Mouse (Mus musculus): ENCODE results near the gene Cisd1. TPM values are rescaled to one million over a fixed set of nuclear protein-coding genes. Genes with fewer than 3 reads are reported as not detected.

Cisd1 gene
- polyA plus RNA-seq, 1 experiment from 2014 or later: 223 TPM

DNA sequence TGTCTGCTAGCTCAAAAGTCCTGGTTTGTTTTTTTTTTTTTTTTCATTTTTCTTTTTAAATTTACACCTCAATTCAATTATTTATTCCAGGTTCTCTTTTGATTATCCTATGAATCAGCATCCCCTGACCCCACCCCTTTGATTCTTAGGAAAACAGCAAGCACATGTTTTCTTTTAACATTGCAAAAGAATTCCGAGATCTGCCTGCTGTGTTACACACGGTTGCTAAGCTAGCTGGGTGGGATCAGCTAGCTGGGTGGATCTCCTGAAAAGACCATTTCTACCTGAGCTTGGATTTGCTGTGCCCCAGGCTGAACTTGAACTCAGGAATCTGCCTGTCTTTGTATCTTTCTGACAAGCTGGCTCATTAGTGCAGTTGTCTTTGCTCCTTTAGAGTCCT lies 1.4 kb upstream of the Cisd1 start:
- 0 out of 2 replicates have a peak, but pooled peaks cover 2% of the 10 kb centered on the region for H3K36me3 ChIP-seq (ENCODE audit: control insufficient read depth, insufficient read depth)
- no peak overlapping the region for H3K27ac ChIP-seq (ENCODE audit: low read length)
- H3K4me2 ChIP-seq (ENCODE audit: low read depth, low read length): no peak overlapping the region
- no peaks in the 10 kb centered on the region for H3K9me3 ChIP-seq (replicated peaks; ENCODE audit: control insufficient read depth, low read length)
- peaks cover 27% of the 10 kb centered on the region for H3K4me1 ChIP-seq (ENCODE audit: control insufficient read depth, insufficient read depth, low read length)
- ATAC-seq (replicated peaks; ENCODE audit: extremely low read depth, insufficient read depth, low FRiP score): no peak
- no peaks in the 10 kb centered on the region for H3K27me3 ChIP-seq (ENCODE audit: control insufficient read depth, insufficient read depth, low read length)
- H3K4me3 ChIP-seq (ENCODE audit: low read length): no peak overlapping the region
- WGBS: 47% methylated on average over 2 of the region's 2 CpGs
- H3K9ac ChIP-seq (ENCODE audit: low read length): no peak overlapping the region

DNA sequence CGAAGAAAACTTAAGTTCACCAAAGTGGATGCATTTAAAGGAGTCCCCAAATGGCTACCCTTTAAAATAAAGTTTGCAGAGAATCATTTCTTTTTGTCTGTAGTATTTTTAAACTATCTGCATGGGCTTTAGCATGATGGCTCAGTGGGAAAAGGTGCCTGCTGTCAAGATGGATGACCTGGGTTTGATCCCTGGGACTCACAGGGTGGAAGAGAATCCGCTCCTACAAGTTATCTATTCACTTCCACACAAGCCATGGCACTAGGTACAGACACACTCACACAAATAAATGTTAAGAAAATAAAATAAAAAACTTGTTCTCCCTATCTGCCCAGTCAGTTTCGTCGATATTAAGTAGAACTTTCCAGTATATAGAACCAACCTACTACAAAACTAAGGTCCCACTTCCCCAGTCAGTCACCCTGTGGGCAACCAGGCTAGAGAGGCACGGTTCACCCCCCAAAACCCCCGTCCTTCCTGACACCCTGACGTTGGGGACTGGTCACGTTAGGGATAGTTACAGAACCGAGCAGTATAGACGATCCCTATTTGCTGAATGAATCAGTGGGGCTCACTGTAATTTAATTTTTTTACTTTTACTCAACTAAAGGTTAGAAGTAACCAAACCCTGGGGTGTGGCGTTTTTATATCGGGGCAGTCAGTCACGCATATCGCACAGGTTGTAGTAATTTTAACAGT lies 1.0 kb downstream of the Cisd1 start:
- no peaks in the 10 kb centered on the region for H3K27me3 ChIP-seq (ENCODE audit: control insufficient read depth, insufficient read depth, low read length)
- H3K4me3 ChIP-seq (ENCODE audit: low read length): peak overlapping the region; percentile 81
- no peak overlapping the region for H3K27ac ChIP-seq (ENCODE audit: low read length)
- 27% methylated on average over 14 of the region's 14 CpGs for WGBS
- peak overlapping the region; percentile 87 for H3K9ac ChIP-seq (ENCODE audit: low read length)
- H3K4me1 ChIP-seq (ENCODE audit: control insufficient read depth, insufficient read depth, low read length): peaks cover 31% of the 10 kb centered on the region
- no peaks in the 10 kb centered on the region for H3K9me3 ChIP-seq (replicated peaks; ENCODE audit: control insufficient read depth, low read length)
- peak overlapping the region; percentile 89 for H3K4me2 ChIP-seq (ENCODE audit: low read depth, low read length)
- ATAC-seq (replicated peaks; ENCODE audit: extremely low read depth, insufficient read depth, low FRiP score): no peak
- no peaks in the 10 kb centered on the region for H3K36me3 ChIP-seq (ENCODE audit: control insufficient read depth, insufficient read depth)

DNA sequence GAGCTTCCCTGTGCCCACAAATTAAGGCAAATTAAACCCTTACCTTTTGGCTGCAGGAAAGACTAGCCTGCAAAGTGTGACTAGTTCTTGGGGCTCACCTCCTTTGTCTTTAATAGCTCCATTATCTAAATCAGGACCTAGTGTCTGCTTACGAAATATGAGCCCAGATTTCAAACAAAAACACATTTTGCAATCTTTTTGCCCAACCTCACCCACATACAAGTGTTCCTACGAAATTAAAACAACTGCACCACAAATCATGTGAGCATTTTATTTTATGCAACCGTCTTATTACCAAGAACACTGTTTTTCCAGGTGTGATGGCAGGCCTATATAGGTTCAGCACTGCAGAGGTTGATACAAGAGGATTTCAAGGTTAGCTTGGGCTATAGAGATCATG lies 1.6 kb downstream of the Cisd1 start:
- H3K4me2 ChIP-seq (ENCODE audit: low read depth, low read length): no peak overlapping the region
- WGBS: 86% methylated on average over 3 of the region's 3 CpGs
- no peaks in the 10 kb centered on the region for H3K9me3 ChIP-seq (replicated peaks; ENCODE audit: control insufficient read depth, low read length)
- no peak overlapping the region for H3K27ac ChIP-seq (ENCODE audit: low read length)
- H3K4me1 ChIP-seq (ENCODE audit: control insufficient read depth, insufficient read depth, low read length): peaks cover 35% of the 10 kb centered on the region
- no peak overlapping the region for H3K4me3 ChIP-seq (ENCODE audit: low read length)
- H3K27me3 ChIP-seq (ENCODE audit: control insufficient read depth, insufficient read depth, low read length): no peaks in the 10 kb centered on the region
- H3K9ac ChIP-seq (ENCODE audit: low read length): no peak overlapping the region
- H3K36me3 ChIP-seq (ENCODE audit: control insufficient read depth, insufficient read depth): no peaks in the 10 kb centered on the region
- no peak for ATAC-seq (replicated peaks; ENCODE audit: extremely low read depth, insufficient read depth, low FRiP score)

DNA sequence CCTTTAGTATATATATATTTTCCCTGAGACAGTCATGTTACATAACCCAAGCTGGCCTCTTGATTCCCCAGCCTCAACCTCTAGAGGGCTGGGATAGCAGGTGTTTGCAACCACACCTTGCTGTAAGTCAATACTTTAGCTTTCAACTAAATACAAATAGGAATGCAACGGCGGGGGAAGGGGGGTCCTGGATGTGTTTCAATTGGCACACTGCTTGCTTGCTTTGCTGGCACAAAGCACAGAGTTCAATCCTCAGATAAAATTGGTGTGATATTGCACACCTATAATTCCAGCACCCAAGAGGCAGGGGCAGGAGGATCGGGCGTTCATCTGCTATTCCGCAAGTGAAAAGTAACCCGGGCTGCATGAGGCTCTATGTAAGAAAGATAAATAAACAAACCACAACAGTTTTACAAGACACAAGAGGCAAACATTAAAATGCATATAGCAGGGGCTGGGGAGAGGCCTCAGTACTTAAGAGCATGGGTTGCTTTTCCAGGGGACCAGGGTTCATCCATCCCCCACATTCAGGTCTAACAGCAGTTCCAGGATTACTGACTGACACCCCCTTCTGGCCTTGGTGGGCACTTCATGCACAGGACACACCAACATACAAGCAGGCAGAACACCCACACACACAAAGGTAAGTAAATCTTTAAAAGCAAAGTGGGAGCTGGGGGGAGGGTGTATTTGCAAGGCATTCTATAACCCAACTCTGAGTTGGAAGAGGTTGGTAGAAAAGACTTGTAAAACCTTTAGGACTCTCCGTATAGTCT lies 2.5 kb downstream of the Cisd1 start:
- Histone ChIP-seq H3K9ac (ENCODE audit: low read length) (no peak overlapping the region), H3K4me1 (ENCODE audit: control insufficient read depth, insufficient read depth, low read length) (peaks cover 37% of the 10 kb centered on the region), H3K9me3 (replicated peaks; ENCODE audit: control insufficient read depth, low read length) (no peaks in the 10 kb centered on the region), H3K27me3 (ENCODE audit: control insufficient read depth, insufficient read depth, low read length) (no peaks in the 10 kb centered on the region), H3K4me3 (ENCODE audit: low read length) (no peak overlapping the region), H3K4me2 (ENCODE audit: low read depth, low read length) (no peak overlapping the region), H3K36me3 (ENCODE audit: control insufficient read depth, insufficient read depth) (no peaks in the 10 kb centered on the region), H3K27ac (ENCODE audit: low read length) (no peak overlapping the region)
- WGBS: 89% methylated on average over 7 of the region's 7 CpGs
- ATAC-seq (replicated peaks; ENCODE audit: extremely low read depth, insufficient read depth, low FRiP score): no peak

DNA sequence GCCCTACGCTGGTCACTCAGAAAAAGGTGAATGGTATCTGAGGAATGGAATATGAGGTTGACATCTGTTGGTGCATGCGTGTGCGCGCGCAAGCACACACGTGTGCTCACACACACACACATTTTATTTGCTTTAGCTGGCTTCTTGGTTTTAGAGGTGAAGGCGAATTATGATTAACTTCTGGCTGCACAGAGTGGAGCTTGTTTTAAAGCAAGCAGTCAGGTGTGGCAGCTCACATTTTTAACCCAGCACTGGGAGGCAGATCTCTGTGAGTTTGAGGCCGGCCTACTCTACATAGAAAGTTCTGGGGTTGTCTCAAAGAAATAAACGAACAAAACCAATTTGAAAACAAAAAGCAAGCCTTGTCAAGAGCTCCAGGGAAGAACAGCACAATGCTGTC lies 3.5 kb downstream of the Cisd1 start:
- Histone ChIP-seq H3K4me2 (ENCODE audit: low read depth, low read length) (no peak overlapping the region), H3K36me3 (ENCODE audit: control insufficient read depth, insufficient read depth) (0 out of 2 replicates have a peak, but pooled peaks cover 1% of the 10 kb centered on the region), H3K27me3 (ENCODE audit: control insufficient read depth, insufficient read depth, low read length) (no peaks in the 10 kb centered on the region), H3K9me3 (replicated peaks; ENCODE audit: control insufficient read depth, low read length) (no peaks in the 10 kb centered on the region), H3K4me1 (ENCODE audit: control insufficient read depth, insufficient read depth, low read length) (peaks cover 33% of the 10 kb centered on the region), H3K27ac (ENCODE audit: low read length) (no peak overlapping the region), H3K9ac (ENCODE audit: low read length) (no peak overlapping the region), H3K4me3 (ENCODE audit: low read length) (no peak overlapping the region)
- 95% methylated on average over 9 of the region's 9 CpGs for WGBS
- no peak for ATAC-seq (replicated peaks; ENCODE audit: extremely low read depth, insufficient read depth, low FRiP score)

DNA sequence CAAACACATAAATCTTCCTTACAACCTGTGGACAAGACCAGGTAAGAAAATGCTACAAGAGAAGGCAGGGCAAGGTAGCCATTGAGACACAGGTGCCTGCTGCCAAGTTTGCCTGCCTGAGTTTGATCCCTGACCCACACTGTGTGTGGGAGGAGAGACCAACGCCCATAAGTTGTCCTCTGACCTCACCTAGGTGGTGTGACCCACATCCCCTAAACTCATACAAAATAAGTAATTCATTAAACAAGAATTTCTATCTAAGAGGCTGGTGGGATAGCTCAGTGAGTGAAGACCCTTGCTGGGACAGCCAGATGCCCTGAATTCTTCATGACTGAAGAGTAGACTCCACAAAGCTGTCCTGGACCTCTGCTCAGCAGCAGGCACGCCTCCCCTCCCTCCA lies 4.6 kb downstream of the Cisd1 start:
- H3K27me3 ChIP-seq (ENCODE audit: control insufficient read depth, insufficient read depth, low read length): no peaks in the 10 kb centered on the region
- H3K27ac ChIP-seq (ENCODE audit: low read length): no peak overlapping the region
- no peak for ATAC-seq (replicated peaks; ENCODE audit: extremely low read depth, insufficient read depth, low FRiP score)
- H3K4me2 ChIP-seq (ENCODE audit: low read depth, low read length): no peak overlapping the region
- H3K9ac ChIP-seq (ENCODE audit: low read length): no peak overlapping the region
- H3K4me3 ChIP-seq (ENCODE audit: low read length): no peak overlapping the region
- WGBS: 72% methylated on average over 2 of the region's 2 CpGs
- H3K4me1 ChIP-seq (ENCODE audit: control insufficient read depth, insufficient read depth, low read length): peaks cover 33% of the 10 kb centered on the region
- H3K9me3 ChIP-seq (replicated peaks; ENCODE audit: control insufficient read depth, low read length): no peaks in the 10 kb centered on the region
- H3K36me3 ChIP-seq (ENCODE audit: control insufficient read depth, insufficient read depth): peaks cover 8% of the 10 kb centered on the region

DNA sequence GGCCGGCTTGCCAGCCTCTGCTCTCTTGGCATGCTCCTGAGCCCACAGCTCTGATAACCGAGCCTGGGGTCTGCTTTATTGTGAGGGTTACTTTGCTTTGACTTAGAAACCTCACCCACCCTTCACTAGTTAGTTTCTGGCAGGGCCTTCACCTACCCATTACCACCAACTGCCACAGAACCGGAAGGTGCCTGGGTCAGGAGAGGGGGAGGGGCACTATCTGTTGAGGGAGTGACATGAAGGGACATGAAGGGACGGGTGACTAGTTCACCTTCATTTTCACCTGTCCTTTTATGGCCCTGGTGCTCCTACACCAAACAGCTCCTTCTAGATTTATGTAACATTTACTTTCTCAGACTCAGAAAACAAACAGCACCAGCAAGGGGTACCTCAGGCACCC lies 5.3 kb downstream of the Cisd1 start:
- no peak for ATAC-seq (replicated peaks; ENCODE audit: extremely low read depth, insufficient read depth, low FRiP score)
- H3K36me3 ChIP-seq (ENCODE audit: control insufficient read depth, insufficient read depth): peaks cover 14% of the 10 kb centered on the region
- peaks cover 30% of the 10 kb centered on the region for H3K4me1 ChIP-seq (ENCODE audit: control insufficient read depth, insufficient read depth, low read length)
- no peaks in the 10 kb centered on the region for H3K27me3 ChIP-seq (ENCODE audit: control insufficient read depth, insufficient read depth, low read length)
- H3K9ac ChIP-seq (ENCODE audit: low read length): no peak overlapping the region
- WGBS: 50% methylated on average over 4 of the region's 4 CpGs
- H3K27ac ChIP-seq (ENCODE audit: low read length): no peak overlapping the region
- no peaks in the 10 kb centered on the region for H3K9me3 ChIP-seq (replicated peaks; ENCODE audit: control insufficient read depth, low read length)
- H3K4me3 ChIP-seq (ENCODE audit: low read length): no peak overlapping the region
- H3K4me2 ChIP-seq (ENCODE audit: low read depth, low read length): no peak overlapping the region

DNA sequence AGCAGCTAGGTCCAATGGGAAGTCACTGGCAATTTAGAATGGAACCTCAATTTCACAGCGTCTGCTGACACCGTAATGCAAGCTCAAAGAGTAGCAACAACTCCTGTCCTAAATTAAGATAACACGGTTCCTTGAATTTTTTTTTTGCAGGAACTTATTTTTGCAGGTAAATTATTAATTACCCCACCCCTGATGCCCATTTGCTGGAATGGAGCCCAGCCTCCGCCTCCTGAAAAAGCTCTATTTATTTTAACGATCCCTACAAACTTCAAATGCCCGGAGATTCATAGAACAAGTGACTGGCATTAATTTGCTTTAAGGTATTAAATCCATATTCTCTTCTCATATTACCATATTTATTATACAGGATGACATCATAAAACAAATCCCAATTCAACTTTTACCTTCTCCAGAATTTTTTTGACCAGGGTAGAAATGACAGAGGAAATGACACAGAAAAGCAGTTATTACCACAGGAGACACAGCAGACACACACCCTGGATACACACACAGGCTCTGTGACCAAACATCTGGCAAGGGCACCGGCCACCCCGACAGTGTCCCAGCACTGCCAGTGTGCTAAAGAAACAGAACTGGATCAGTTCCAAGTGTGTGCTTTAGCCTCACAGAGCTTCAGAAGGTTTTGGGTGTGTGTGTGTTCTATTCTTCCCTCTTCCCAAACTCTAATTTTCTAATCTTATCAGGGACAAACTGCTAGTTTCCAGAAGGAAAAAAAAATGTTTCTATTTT lies 6.4 kb downstream of the Cisd1 start:
- H3K9me3 ChIP-seq (replicated peaks; ENCODE audit: control insufficient read depth, low read length): no peaks in the 10 kb centered on the region
- H3K27ac ChIP-seq (ENCODE audit: low read length): no peak overlapping the region
- H3K9ac ChIP-seq (ENCODE audit: low read length): no peak overlapping the region
- H3K4me1 ChIP-seq (ENCODE audit: control insufficient read depth, insufficient read depth, low read length): peaks cover 24% of the 10 kb centered on the region
- no peak for ATAC-seq (replicated peaks; ENCODE audit: extremely low read depth, insufficient read depth, low FRiP score)
- no peak overlapping the region for H3K4me3 ChIP-seq (ENCODE audit: low read length)
- peaks cover 20% of the 10 kb centered on the region for H3K36me3 ChIP-seq (ENCODE audit: control insufficient read depth, insufficient read depth)
- no peak overlapping the region for H3K4me2 ChIP-seq (ENCODE audit: low read depth, low read length)
- 60% methylated on average over 8 of the region's 8 CpGs for WGBS
- H3K27me3 ChIP-seq (ENCODE audit: control insufficient read depth, insufficient read depth, low read length): no peaks in the 10 kb centered on the region

DNA sequence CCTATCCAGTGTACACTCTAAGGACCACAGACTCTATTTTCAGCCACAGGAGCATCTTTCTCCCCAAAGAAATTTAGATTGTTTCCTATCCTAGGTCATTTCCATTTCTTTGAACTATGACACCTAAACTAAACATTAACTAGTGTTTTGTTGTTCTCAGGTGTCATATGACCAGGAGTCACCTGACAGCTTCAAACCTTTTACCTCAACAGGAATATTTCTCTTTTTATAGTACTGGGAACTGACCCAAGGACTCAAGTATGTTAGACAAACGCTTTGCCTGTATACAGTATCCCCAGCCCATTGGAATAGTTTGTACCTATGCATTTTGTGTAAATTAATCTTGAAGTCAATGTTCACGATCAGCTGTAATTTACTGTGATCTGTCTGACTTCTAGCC lies 7.0 kb downstream of the Cisd1 start:
- peaks cover 24% of the 10 kb centered on the region for H3K36me3 ChIP-seq (ENCODE audit: control insufficient read depth, insufficient read depth)
- H3K27ac ChIP-seq (ENCODE audit: low read length): no peak overlapping the region
- H3K27me3 ChIP-seq (ENCODE audit: control insufficient read depth, insufficient read depth, low read length): no peaks in the 10 kb centered on the region
- WGBS: 79% methylated on average over 2 of the region's 2 CpGs
- peaks cover 23% of the 10 kb centered on the region for H3K4me1 ChIP-seq (ENCODE audit: control insufficient read depth, insufficient read depth, low read length)
- no peak overlapping the region for H3K9ac ChIP-seq (ENCODE audit: low read length)
- ATAC-seq (replicated peaks; ENCODE audit: extremely low read depth, insufficient read depth, low FRiP score): no peak
- no peak overlapping the region for H3K4me2 ChIP-seq (ENCODE audit: low read depth, low read length)
- H3K9me3 ChIP-seq (replicated peaks; ENCODE audit: control insufficient read depth, low read length): no peaks in the 10 kb centered on the region
- no peak overlapping the region for H3K4me3 ChIP-seq (ENCODE audit: low read length)

Data from heart, embryonic 16.5 days (tissue).